Mouse (Mus musculus): Measurements from ENCODE around the gene Gm21852.
"Not testable (repeated sequence)": the region's sequence is repeated elsewhere in the genome, so short reads cannot be mapped to it uniquely, and the experiment has no call there.

The Gm21852 gene

DNA sequence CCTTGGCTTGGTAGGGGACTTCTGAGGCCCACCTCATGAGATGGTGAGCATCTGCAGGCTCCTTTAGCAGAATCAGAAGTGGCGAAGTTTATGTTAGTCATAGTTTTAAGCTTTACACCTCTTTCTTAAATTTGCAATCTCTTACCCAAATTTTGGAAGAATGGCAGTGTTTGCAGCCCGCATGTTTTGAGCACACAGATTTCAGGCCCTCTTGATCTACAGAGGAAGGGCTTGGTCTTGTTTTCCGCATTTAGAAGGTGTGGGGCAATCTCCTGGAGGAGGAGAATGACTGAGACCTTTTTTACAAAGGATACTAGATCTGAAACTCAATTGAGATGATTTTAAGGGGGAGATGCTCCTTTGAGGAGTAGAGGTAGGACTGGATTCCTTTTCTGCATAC lies at the start of gene Gm21852:
Gm21852 (minus strand) TSS at position 101 of the 400 bp plus-strand sequence.
- DNase-seq (ENCODE audit: low read depth, low spot score): not testable (repeated sequence)
